Mouse (Mus musculus) bone marrow macrophage, adult 2 months (primary cell): Measurements from ENCODE around the gene Med20. TPM values are rescaled to one million over a fixed set of nuclear protein-coding genes. Genes with fewer than 3 reads are reported as not detected.

Experiments
- H3K27ac ChIP-seq: 2 replicates; pipeline ENCODE4 v1.5.1; 2012; ENCODE audit warnings: low read depth, low read length; ENCODE audit not compliant: insufficient read depth
- H3K4me1 ChIP-seq: 2 replicates; pipeline ENCODE4 v1.6.1; 2012; ENCODE audit warnings: low read length; ENCODE audit not compliant: control insufficient read depth, insufficient read depth
- H3K4me3 ChIP-seq: 2 replicates; pipeline ENCODE4 v1.5.1; 2012; ENCODE audit warnings: mild to moderate bottlenecking, low read length, moderate library complexity; ENCODE audit not compliant: insufficient read depth
- CTCF ChIP-seq: IDR thresholded peaks from 2 replicates; pipeline ENCODE4 v1.5.1; 2012; ENCODE audit warnings: low read depth, mild to moderate bottlenecking, low read length, moderate library complexity
- POLR2A ChIP-seq: IDR thresholded peaks from 2 replicates; pipeline ENCODE4 v1.6.1; 2012; ENCODE audit warnings: mild to moderate bottlenecking, low read depth, low read length, borderline replicate concordance
- polyA plus RNA-seq: library from polyadenylated mRNA; stranded (reverse); fragments of >200 nt; gene quantifications from 2 replicates; pipeline ENCODE4 v1.2.4, GENCODE M21; 2012; ENCODE audit not compliant: missing spikeins, insufficient read depth, insufficient read length

Med20 gene
- polyA plus RNA-seq: 19.7 and 23.4 TPM in 2 replicates

DNA sequence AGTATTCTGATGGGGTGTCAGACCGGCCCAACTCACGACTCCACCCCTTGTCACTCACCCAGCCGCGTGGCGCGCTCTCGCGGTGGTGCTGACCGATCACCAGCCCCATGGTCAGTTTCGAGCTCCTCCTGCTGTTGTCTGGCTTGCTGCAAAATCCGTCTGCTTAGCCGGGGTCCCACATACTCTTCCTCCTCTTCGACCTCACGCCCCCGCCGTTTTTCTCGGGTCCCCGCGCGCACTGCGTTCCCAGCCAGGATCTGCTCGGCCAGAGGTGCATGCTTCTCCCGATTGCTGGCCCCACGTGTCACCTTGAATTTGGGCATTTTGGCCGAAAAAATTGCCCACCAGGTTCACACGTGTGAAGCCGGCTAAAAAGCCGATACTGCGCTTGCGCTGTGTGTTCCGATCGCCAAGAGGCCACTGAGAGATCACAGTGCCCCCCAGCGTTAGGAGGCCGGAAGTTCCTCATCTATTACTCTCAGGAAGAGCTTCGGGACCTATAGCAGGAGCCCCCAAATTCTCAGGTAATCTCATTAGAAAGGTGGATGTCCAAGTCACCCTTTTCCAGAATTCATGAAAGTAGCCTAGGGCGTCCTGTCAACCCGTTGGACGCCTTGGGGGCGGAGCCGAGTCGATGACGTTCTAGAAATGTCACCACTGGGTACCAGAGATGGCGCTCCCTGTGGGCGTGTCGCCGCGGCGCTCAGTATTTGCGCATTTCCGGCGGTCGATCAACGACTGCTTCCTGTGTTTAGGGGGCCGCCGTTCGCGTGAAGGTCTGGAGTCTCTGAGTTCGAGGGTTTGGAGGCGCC, at the start of gene Med20, which contains the start of the genes Bysl and Gm20517:
Med20 (plus strand) TSS at position 734 of the 812 bp plus-strand sequence.
Bysl (minus strand) TSS at position 644 of the 812 bp plus-strand sequence.
Gm20517 (plus strand) TSS at position 741 of the 812 bp plus-strand sequence.
- peaks cover 21% of the 10 kb centered on the region for H3K4me1 ChIP-seq

DNA sequence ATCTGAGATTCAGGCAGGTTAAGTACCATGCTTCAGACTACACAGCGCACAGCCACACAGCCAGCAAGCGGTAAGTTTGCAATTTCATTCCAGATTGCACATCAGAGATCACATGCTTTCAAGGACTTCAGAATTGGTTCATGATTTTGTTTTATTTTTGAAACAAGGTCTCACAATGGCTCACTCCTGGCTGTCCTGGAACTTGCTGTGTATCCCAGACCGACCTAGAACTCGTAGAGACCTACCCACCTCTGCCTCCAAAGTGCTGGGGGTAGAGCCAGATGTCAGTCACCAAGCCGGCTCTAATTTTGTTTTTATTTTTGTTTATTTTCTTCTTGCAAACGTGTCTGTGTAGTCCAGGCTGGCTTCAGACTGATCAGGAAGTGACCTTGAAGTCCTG, 48.5 kb upstream of the Med20 start:
- H3K4me3 ChIP-seq: no peak overlapping the region
- no peak for TF ChIP-seq POLR2A
- no peak for TF ChIP-seq CTCF
- no peak overlapping the region for H3K27ac ChIP-seq
- peaks cover 8% of the 10 kb centered on the region for H3K4me1 ChIP-seq

More for the DNA sequence above, at the start of gene Med20, which contains the start of the genes Bysl and Gm20517:
- Histone ChIP-seq H3K4me3 (peak within 1 kb of the TSS; percentile 71), H3K27ac (peak within 1 kb of the TSS; percentile 52)
- TF ChIP-seq POLR2A (no peak), CTCF (peak; percentile 99)

DNA sequence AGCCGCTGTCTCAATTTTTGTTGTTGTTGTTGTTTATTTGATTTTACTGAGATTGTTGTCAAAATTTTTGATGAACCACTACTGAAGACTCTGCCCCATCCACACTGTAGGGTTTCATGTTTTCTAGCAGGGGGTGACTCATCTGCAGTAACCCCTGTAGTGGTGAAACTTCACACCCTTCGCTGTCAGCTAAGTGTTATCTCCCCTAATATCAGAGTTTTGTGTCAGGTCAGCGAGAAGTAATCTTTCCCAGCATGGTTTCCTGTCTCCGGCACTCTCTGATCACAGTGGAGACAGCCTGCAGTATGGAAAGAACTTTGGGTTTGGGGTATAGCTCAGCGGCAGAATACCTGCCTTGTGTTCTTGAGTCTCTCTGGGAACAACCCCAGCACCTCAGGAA, 46.8 kb upstream of the Med20 start:
- H3K4me1 ChIP-seq: peaks cover 8% of the 10 kb centered on the region
- H3K27ac ChIP-seq: no peak overlapping the region
- H3K4me3 ChIP-seq: no peak overlapping the region
- TF ChIP-seq POLR2A: no peak
- no peak for TF ChIP-seq CTCF

DNA sequence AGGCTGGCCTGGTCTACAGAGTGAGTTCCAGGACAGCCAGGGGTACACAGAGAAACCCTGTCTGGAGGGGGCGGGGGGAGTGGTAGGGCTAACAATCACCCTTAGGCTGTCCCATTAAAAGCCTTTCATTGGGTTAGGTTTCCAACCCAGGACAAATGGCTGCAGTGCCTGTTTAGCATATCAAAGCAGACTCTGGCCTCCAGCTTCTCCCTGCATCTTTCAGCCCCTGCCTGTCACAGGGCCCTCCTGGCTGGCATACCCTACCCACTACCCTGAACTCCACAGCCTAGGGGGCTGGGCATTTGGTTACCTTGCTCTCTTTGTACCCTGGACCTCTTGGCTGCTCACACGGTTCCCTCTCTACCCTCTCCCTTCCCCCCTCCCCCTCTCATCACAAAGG, 45.2 kb upstream of the Med20 start:
- H3K4me1 ChIP-seq: peaks cover 8% of the 10 kb centered on the region
- H3K27ac ChIP-seq: no peak overlapping the region
- no peak overlapping the region for H3K4me3 ChIP-seq
- TF ChIP-seq POLR2A: no peak
- no peak for TF ChIP-seq CTCF

DNA sequence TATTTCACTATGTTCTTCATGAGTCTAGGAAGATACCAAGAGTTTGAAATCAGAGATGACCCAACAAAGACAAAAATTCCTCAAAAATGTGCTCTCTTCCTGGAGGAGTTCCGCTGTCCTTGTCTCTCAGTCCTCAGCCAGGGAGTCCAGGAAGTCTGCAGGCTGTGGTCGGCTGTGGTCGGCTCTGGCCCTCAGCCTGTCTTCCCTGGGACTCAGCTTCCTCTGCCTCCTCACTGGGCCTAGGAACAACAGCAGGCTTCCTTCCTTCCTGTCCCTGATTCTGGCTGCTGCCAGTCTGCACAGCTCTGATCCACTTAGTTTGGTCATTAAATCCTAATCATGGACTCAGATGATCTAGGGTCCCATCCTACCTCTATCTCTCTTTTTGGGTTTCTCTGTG, 44.1 kb upstream of the Med20 start:
- H3K4me1 ChIP-seq: peaks cover 8% of the 10 kb centered on the region
- no peak overlapping the region for H3K4me3 ChIP-seq
- H3K27ac ChIP-seq: no peak overlapping the region
- TF ChIP-seq CTCF (no peak), POLR2A (no peak)

DNA sequence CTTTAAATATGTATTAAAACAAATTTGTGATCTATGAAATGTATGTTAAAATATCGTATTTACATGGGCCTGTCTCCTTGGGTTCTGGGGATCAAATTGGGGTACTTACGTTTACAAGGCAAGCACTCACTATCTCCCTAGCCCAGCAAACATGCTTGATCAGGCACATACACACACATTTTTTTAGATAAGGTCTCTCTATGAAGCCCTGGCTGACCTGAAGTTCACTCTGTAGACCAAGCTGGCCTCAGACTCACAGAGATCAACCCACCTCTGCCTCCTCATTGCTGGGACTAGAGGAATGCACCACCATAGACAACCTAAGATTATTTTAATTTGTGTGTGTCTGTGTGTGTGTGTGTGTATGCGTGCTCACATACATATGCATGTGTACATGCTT, 43.0 kb upstream of the Med20 start:
- TF ChIP-seq POLR2A (no peak), CTCF (no peak)
- H3K27ac ChIP-seq: no peak overlapping the region
- peaks cover 8% of the 10 kb centered on the region for H3K4me1 ChIP-seq
- no peak overlapping the region for H3K4me3 ChIP-seq

DNA sequence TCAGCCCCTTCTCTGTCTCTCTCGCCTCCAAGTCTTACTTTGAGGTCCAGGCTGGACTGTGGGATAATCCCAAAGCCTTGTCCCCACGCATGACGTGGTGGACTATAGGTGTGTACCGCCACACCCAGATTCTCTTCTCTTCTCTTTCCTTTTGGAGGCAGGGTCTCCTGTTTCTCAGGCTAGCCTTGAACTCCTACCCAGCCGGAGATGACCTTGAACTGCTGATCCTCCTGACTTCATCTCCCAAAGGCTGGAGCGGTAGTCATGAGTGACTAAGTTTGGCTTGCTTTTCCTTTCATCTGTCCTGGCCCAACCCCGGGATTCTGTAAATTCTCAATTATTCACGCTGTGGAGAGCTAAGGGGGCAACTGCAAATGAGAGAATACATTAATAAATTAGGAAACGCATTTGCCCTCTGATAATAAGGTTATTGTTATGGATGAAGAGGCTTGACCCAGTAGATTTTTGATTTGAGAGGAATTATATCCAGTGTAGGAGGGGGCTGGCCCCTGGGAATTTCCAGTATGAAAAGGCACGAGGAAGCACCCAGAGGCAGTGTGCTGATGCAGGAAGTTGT, 42.3 kb upstream of the Med20 start:
- Histone ChIP-seq H3K4me3 (no peak overlapping the region), H3K4me1 (peaks cover 8% of the 10 kb centered on the region), H3K27ac (no peak overlapping the region)
- TF ChIP-seq CTCF: no peak
- no peak for TF ChIP-seq POLR2A

DNA sequence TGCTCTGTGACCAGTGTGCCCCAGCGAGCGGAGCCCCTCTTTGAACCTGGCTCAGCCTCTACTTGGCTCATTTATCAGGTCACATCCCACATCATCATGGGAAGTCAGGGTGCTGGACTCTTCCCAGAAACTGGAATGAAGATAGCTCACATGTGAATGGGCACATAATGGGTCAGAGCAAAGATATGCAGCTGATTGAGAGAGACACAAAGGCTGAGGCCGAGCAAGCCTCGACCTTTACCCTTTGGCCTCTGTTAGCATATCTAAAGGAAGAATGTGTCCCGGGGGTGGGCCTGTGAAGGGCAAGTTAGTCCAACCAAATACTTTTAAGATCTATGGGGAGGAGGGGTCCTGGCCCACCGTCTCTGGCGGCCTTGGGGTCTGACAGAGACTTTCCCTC, 39.8 kb upstream of the Med20 start:
- no peak overlapping the region for H3K27ac ChIP-seq
- no peak overlapping the region for H3K4me3 ChIP-seq
- peaks cover 8% of the 10 kb centered on the region for H3K4me1 ChIP-seq
- TF ChIP-seq POLR2A (no peak), CTCF (no peak)

DNA sequence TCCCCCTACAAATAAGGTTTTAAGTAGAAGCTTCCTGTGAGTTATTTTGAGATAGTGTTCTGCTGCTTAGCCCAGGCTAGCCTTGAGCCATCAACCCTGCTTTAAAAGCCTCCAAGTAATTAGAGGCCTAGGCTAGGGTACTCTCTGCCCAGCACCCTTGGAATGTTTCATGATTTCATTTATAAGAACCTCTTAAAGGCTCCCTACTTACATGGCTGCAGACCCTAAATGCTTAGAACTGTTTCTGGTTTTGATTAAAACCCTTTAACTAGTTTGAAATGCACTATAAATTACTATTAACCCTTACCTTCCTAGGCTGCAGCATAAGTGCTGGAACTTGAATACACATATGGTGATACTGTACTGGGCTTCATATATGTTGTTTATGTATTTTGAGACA, 38.9 kb upstream of the Med20 start:
- Histone ChIP-seq H3K4me1 (peaks cover 3% of the 10 kb centered on the region), H3K27ac (no peak overlapping the region), H3K4me3 (no peak overlapping the region)
- TF ChIP-seq POLR2A (no peak), CTCF (no peak)

DNA sequence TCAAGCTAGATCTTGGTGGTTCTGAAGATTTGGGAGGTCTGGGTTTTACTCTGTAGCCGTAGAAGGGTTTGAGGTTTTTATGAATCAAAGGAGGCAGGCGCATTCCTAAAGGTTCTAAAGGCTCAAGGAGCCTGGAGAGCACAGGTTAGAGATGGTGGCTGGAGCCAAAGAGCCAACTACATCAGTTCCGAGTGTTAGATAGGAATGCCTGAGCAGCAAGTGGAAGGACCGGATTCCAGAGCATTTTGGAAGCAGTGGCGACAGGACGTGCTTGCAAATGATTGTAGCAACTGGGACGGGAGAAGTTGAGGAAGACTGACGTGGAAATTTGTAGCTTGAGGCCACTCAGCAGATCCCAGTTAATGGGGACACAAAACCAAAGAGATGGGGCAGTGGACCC, 37.4 kb upstream of the Med20 start:
- Histone ChIP-seq H3K27ac (no peak overlapping the region), H3K4me3 (no peak overlapping the region), H3K4me1 (no peaks in the 10 kb centered on the region; the same call in 1 of the 2 replicates)
- TF ChIP-seq CTCF (no peak), POLR2A (no peak)
